Mouse (Mus musculus) intestine, embryonic 16.5 days (tissue): ENCODE measurements around the gene 6030458C11Rik. TPM values are rescaled to one million over a fixed set of nuclear protein-coding genes. Genes with fewer than 3 reads are reported as not detected.
"Not testable (repeated sequence)": the region's sequence is repeated elsewhere in the genome, so short reads cannot be mapped to it uniquely, and the experiment has no call there.

Experiments
- ATAC-seq: fragments of 200-750 bp; cut with Nextera tagmentation; 2 replicates; pipeline ENCODE4 v1.8.0; 2017; ENCODE audit warnings: moderate TSS enrichment, moderate library complexity
- H3K27ac ChIP-seq: fragments of 300-500 bp; sonication (generic); 2 replicates; pipeline ENCODE4 v1.5.1; 2014; ENCODE audit warnings: mild to moderate bottlenecking, low read length
- H3K27me3 ChIP-seq: fragments of 300-500 bp; sonication (generic); replicated peaks from 2 replicates; pipeline ENCODE4 v1.6.1; 2014; ENCODE audit warnings: low read length, control low read depth, mixed read lengths; ENCODE audit not compliant: control insufficient read depth, insufficient read depth
- H3K36me3 ChIP-seq: fragments of 300-500 bp; sonication (generic); 2 replicates; pipeline ENCODE4 v1.6.1; 2014; ENCODE audit warnings: low read length, control low read depth; ENCODE audit not compliant: control insufficient read depth, insufficient read depth
- H3K4me1 ChIP-seq: fragments of 300-500 bp; sonication (generic); 2 replicates; pipeline ENCODE4 v1.6.1; 2014; ENCODE audit warnings: low read length, control low read depth, mixed read lengths; ENCODE audit not compliant: control insufficient read depth, insufficient read depth
- H3K4me2 ChIP-seq: fragments of 300-500 bp; sonication (generic); 2 replicates; pipeline ENCODE4 v1.6.1; 2014; ENCODE audit warnings: low read depth, low read length, control low read depth
- H3K4me3 ChIP-seq: fragments of 300-500 bp; sonication (generic); 2 replicates; pipeline ENCODE4 v1.5.1; 2014; ENCODE audit warnings: mild to moderate bottlenecking, low read length
- H3K9ac ChIP-seq: fragments of 300-500 bp; sonication (generic); 2 replicates; pipeline ENCODE4 v1.6.1; 2014; ENCODE audit warnings: low read depth, low read length
- H3K9me3 ChIP-seq: fragments of 300-500 bp; sonication (generic); 2 replicates; pipeline ENCODE4 v1.6.1; 2016; ENCODE audit warnings: low read length, control low read depth; ENCODE audit not compliant: control insufficient read depth
- WGBS: fragments of 180-500 bp; shearing (Covaris S2); extraction: QIAGEN DNeasy Blood & Tissue Kit; methylation state at CpG from one replicate; pipeline ENCODE4 v1.1.7; 2014; 5-methylcytosine and 5-hydroxymethylcytosine counted together
- polyA plus RNA-seq: library from polyadenylated mRNA; unstranded; fragments of >200 nt; fragmentation: Nextera tagmentation; extraction: Ambion mirVana; gene quantifications from 2 replicates; pipeline ENCODE4 v1.2.1, GENCODE M21; 2015

Gene 6030458C11Rik
- polyA plus RNA-seq, 1 experiment from 2014 or later: 28.9 TPM

DNA sequence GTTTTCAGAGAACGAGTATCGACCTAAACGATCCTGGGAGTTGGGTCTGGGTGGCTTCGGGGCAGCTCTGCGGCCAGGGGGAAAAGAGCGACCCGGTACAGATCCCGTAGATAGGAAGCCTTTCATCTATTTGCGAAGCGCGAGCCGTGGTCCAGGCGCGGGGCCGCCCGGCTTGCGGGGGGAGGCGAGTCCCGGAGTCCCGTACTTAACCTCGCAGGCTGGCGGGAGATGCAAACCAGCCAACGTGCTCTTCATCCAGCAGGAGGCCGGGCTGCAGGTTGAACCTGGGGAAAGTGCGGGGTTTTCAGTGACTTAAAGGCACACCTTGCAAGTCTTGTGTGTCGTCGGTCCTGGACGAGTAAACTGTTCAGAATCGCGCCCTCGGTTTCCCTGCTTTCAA is 516 bp upstream of the 6030458C11Rik start:
- Histone ChIP-seq H3K36me3 (0 out of 2 replicates have a peak, but pooled peaks cover 5% of the 10 kb centered on the region), H3K27me3 (no peaks in the 10 kb centered on the region), H3K27ac (peak overlapping the region; percentile 66), H3K9me3 (no peaks in the 10 kb centered on the region), H3K9ac (peak overlapping the region; percentile 89), H3K4me2 (peak overlapping the region; percentile 77), H3K4me3 (peak overlapping the region; percentile 94), H3K4me1 (peaks cover 12% of the 10 kb centered on the region; the same call in 1 of the 2 replicates)
- 0% methylated on average over 31 of the region's 31 CpGs for WGBS
- ATAC-seq: peak; percentile 59

DNA sequence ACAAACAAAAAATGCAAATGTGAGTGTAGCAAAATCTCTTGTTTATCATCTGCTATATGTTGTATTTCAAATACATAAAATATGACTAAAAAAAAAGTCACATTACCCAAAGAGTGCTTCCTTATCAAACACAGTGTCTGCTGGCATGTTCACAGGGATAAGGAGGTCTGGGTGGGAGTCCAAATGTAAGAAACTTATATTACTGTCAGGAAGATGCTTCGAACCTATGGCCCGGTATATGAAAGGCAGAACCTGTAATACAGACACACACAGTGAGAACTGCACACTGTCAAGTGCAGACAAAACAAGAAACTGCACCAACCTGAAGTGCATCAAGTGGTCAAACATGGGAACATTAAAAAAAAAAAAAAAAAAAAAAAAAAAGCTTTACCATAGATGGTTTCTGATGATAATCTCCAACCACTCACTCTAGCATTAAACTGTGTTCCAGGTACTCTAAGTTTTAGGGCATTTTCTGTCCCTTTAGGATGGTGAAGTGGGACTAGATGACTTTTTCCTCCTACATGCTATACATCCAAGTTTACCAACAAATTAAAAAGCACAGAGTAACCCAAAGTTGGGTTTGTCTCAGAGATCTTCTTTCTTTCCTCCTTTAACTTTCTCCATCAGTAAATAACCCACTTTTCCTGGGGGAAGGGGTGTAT is 862 bp downstream of the 6030458C11Rik start:
- 77% methylated on average over 2 of the region's 2 CpGs for WGBS
- Histone ChIP-seq H3K27ac (no peak overlapping the region), H3K4me1 (peaks cover 12% of the 10 kb centered on the region; the same call in 1 of the 2 replicates), H3K27me3 (no peaks in the 10 kb centered on the region), H3K9me3 (no peaks in the 10 kb centered on the region), H3K36me3 (peaks cover 4% of the 10 kb centered on the region; the same call in 1 of the 2 replicates), H3K4me3 (peak overlapping the region; percentile 94), H3K9ac (peak overlapping the region; percentile 96), H3K4me2 (peak overlapping the region; percentile 60)
- ATAC-seq: no peak

DNA sequence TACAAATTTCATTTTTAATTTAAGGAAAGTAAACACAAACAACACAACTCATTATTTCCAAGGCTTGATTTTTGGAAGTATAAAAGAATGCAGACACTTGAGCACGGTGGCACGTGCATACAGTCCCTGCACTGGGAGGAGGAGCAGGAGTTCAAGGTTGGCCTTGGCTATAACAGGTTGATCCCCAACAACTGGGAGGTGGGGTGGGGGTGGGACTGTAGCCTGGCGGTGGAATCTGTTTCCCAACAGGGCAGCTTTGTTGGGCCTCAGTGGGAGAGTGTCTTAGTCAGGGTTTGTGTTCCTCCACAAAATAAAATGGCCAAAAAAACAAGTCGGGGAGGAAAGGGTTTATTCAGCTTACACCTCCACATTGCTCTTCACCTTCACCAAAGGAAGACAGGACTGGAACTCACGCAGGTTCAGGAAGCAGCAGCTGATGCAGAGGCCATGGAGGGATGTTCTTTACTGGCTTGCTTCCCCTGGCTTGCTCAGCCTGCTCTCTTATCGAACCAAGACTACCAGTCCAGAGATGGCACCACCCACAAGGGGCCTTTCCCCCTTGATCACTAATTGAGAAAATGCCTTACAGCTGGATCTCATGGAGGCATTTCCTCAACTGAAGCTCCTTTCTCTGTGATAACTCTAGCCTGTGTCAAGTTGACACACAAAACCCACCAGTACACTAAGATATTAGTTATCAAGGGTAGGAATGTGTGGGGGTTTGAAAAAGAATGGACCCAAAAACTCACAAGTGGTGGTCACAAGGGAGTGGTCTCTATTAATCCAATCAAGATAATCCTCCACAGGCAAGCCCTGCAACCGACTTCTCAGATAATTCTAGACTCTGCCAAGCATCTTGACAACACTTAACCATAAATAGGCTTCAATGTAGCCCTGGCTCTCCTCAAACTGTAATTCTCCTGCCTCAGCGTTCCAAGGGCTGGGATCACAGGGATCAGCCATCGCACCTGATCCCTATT is 1.7 kb downstream of the 6030458C11Rik start:
- no peaks in the 10 kb centered on the region for H3K9me3 ChIP-seq
- H3K27ac ChIP-seq: no peak overlapping the region
- no peak for ATAC-seq
- H3K9ac ChIP-seq: no peak overlapping the region
- H3K4me2 ChIP-seq: no peak overlapping the region; the same call in 1 of the 2 replicates
- peaks cover 11% of the 10 kb centered on the region for H3K36me3 ChIP-seq
- H3K27me3 ChIP-seq: no peaks in the 10 kb centered on the region
- no peak overlapping the region for H3K4me3 ChIP-seq
- WGBS: 75% methylated on average over 9 of the region's 9 CpGs
- H3K4me1 ChIP-seq: peaks cover 12% of the 10 kb centered on the region; the same call in 1 of the 2 replicates

GRCm38 (mm10) chr15:12817592-12817991 is 6.9 kb downstream of the 6030458C11Rik start:
- Histone ChIP-seq H3K27me3 (no peaks in the 10 kb centered on the region), H3K27ac (no peak overlapping the region), H3K4me1 (no peaks in the 10 kb centered on the region), H3K4me3 (no peak overlapping the region), H3K4me2 (no peak overlapping the region), H3K9me3 (no peaks in the 10 kb centered on the region), H3K9ac (no peak overlapping the region), H3K36me3 (peaks cover 35% of the 10 kb centered on the region)
- WGBS: 85% methylated on average over 8 of the region's 8 CpGs
- ATAC-seq: no peak

GRCm38 (mm10) chr15:12812646-12813045 is 11.8 kb downstream of the 6030458C11Rik start:
- peaks cover 46% of the 10 kb centered on the region for H3K36me3 ChIP-seq
- WGBS: 93% methylated on average over 11 of the region's 11 CpGs

GRCm38 (mm10) chr15:12809305-12809704 is 15.1 kb downstream of the 6030458C11Rik start:
- no peak overlapping the region for H3K4me3 ChIP-seq
- H3K9me3 ChIP-seq: no peaks in the 10 kb centered on the region
- H3K4me1 ChIP-seq: no peaks in the 10 kb centered on the region
- H3K36me3 ChIP-seq: peaks cover 36% of the 10 kb centered on the region
- no peak overlapping the region for H3K9ac ChIP-seq
- H3K27me3 ChIP-seq: no peaks in the 10 kb centered on the region
- H3K4me2 ChIP-seq: no peak overlapping the region
- WGBS: 87% methylated on average over 6 of the region's 6 CpGs
- ATAC-seq: no peak
- no peak overlapping the region for H3K27ac ChIP-seq

More at GRCm38 (mm10) chr15:12812646-12813045, 11.8 kb downstream of the 6030458C11Rik start:
- no peaks in the 10 kb centered on the region for H3K4me1 ChIP-seq
- H3K4me3 ChIP-seq: no peak overlapping the region
- H3K27ac ChIP-seq: no peak overlapping the region
- no peak overlapping the region for H3K4me2 ChIP-seq
- H3K9me3 ChIP-seq: no peaks in the 10 kb centered on the region
- H3K27me3 ChIP-seq: no peaks in the 10 kb centered on the region
- no peak for ATAC-seq
- no peak overlapping the region for H3K9ac ChIP-seq

GRCm38 (mm10) chr15:12807088-12807487 is 17.4 kb downstream of the 6030458C11Rik start:
- WGBS: 82% methylated on average over 10 of the region's 10 CpGs
- H3K36me3 ChIP-seq: peaks cover 26% of the 10 kb centered on the region

DNA sequence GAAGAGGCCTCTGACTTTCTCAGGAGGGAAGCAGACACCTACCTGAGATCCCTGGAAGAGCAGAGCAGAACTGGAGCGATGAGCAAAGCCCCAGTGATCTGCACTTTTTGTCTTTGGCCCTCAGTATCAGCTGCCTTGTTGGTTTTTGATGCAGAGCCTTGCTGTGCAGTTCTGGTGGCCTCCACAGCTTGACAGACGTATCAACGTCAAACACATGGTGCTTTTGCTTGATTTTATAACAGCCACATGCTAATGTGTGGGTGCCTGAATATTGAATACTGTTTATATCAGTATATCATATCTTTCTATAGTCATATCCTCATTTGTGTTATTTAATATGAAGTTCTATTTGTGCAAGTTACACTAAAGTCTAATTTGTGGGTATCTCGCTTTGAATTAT is 19.4 kb downstream of the 6030458C11Rik start:
- Histone ChIP-seq H3K27ac (no peak overlapping the region), H3K4me1 (no peaks in the 10 kb centered on the region), H3K27me3 (no peaks in the 10 kb centered on the region), H3K36me3 (peaks cover 10% of the 10 kb centered on the region), H3K4me3 (no peak overlapping the region), H3K9me3 (no peaks in the 10 kb centered on the region), H3K4me2 (no peak overlapping the region), H3K9ac (no peak overlapping the region)
- no peak for ATAC-seq
- 87% methylated on average over 4 of the region's 4 CpGs for WGBS

More at GRCm38 (mm10) chr15:12807088-12807487, 17.4 kb downstream of the 6030458C11Rik start:
- H3K9me3 ChIP-seq: no peaks in the 10 kb centered on the region
- H3K4me3 ChIP-seq: no peak overlapping the region
- no peak overlapping the region for H3K9ac ChIP-seq
- no peaks in the 10 kb centered on the region for H3K4me1 ChIP-seq
- H3K27ac ChIP-seq: no peak overlapping the region
- H3K4me2 ChIP-seq: no peak overlapping the region
- H3K27me3 ChIP-seq: no peaks in the 10 kb centered on the region
- ATAC-seq: no peak

DNA sequence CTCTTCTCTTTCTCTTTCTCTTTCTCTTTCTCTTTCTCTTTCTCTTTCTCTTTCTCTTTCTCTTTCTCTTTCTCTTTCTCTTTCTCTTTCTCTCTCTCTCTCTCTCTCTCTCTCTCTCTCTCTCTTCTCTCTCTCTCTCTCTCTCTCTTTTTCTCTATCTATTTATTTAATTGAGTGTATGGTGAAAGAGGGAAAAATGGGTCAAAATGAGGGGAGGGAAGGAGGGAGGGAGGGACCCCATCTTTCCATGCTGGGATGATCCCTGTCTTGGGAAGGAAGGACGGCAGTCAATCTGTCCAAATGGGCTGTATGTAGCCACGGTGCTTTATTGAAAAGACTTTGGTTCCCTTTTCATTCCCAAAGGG is 23.3 kb downstream of the 6030458C11Rik start:
- whole genome bisulfite sequencing: 68% methylated on average over 2 of the region's 2 CpGs
- not testable (repeated sequence) for H3K27me3 ChIP-seq, H3K4me3 ChIP-seq, H3K4me1 ChIP-seq, H3K27ac ChIP-seq, ATAC-seq, H3K4me2 ChIP-seq, H3K9me3 ChIP-seq, H3K9ac ChIP-seq, H3K36me3 ChIP-seq
